ENCODE assay signal across 7 mouse cellular contexts in the genomic region with DNA sequence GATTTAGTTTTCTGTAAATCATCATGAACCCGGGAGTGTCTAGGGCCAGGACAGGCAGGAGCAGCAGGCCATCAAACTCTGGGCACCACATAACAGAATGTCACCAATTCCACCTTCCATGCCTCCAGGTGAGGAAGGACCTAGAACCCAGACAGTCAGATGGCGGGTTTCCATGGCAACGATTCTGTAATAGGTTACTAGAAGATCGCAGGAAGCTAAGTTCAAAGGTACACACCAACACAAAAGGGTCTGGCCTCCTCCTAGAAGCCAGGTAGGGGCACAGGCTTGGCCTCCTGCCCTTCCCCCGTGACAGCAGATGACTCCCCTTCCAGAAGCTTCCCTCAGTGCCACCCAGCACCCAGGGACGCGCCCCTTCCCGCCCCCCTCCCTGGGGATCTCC. TPM values are rescaled to one million over a fixed set of nuclear protein-coding genes. Genes with fewer than 3 reads are reported as not detected.
A peak's percentile ranks its signal among the peaks of the same experiment; 100 is the strongest.
DNase-seq lines count a peak whose midpoint lies in the region; ATAC-seq and TF ChIP-seq lines count a peak whose summit lies in the region.

No protein-coding gene starts in this region.

- peaks cover 12% of the 10 kb centered on the region for H3K4me1 ChIP-seq in heart, adult 2 months (ENCODE audit: control insufficient read depth, insufficient read depth, low read length)
- H3K4me1 ChIP-seq in kidney, adult 2 months (ENCODE audit: control insufficient read depth, insufficient read depth, low read length), result peaks cover 5% of the 10 kb centered on the region; the same call in 1 of the 2 replicates
- H3K4me1 ChIP-seq in limb, embryonic 12.5 days (replicated peaks), result peaks cover 20% of the 10 kb centered on the region
- H3K4me1 ChIP-seq in midbrain, embryonic 12.5 days, result peaks cover 27% of the 10 kb centered on the region
- H3K4me1 ChIP-seq in stomach, postnatal 0 days (replicated peaks; ENCODE audit: control insufficient read depth, insufficient read depth), result 0 out of 2 replicates have a peak, but pooled peaks cover 3% of the 10 kb centered on the region

- WGBS in heart, adult 2 months, result 12% methylated on average over 8 of the region's 8 CpGs
- WGBS in kidney, adult 2 months, result 6% methylated on average over 8 of the region's 8 CpGs
- 23% methylated on average over 8 of the region's 8 CpGs for WGBS in limb, embryonic 12.5 days
- 20% methylated on average over 8 of the region's 8 CpGs for WGBS in midbrain, embryonic 12.5 days
- 9% methylated on average over 8 of the region's 8 CpGs for WGBS in stomach, postnatal 0 days

- DNase-seq in brain, adult 2 months (ENCODE audit: low read depth, low spot score), result peak; percentile 72
- peak; percentile 32 to 39 for DNase-seq in cerebellum, postnatal 36 days
- peak in 1 of 2 experiments; percentile 36 for DNase-seq in heart, adult 2 months
- DNase-seq in kidney, adult 2 months, result peak; percentile 84
- peak; percentile 45 for DNase-seq in stomach, postnatal 0 days (ENCODE audit: low spot score)

- H3K4me3 ChIP-seq in heart, adult 2 months, result peak overlapping the region; percentile 88
- peak overlapping the region; percentile 65 for H3K4me3 ChIP-seq in kidney, adult 2 months (ENCODE audit: insufficient read depth, low read depth, low read length)
- H3K4me3 ChIP-seq in limb, embryonic 12.5 days (replicated peaks), result peak overlapping the region; percentile 77
- peak overlapping the region; percentile 79 for H3K4me3 ChIP-seq in midbrain, embryonic 12.5 days
- H3K4me3 ChIP-seq in stomach, postnatal 0 days (ENCODE audit: low read depth, low read length), result peak overlapping the region; percentile 92

- no peaks in the 10 kb centered on the region for H3K9me3 ChIP-seq in limb, embryonic 12.5 days
- H3K9me3 ChIP-seq in midbrain, embryonic 12.5 days, result no peaks in the 10 kb centered on the region
- H3K9me3 ChIP-seq in stomach, postnatal 0 days (ENCODE audit: control insufficient read depth, low read length), result no peaks in the 10 kb centered on the region

- peak overlapping the region; percentile 87 for H3K9ac ChIP-seq in heart, adult 2 months (ENCODE audit: low read depth, low read length)
- peak overlapping the region; percentile 84 for H3K9ac ChIP-seq in limb, embryonic 12.5 days (replicated peaks)
- peak overlapping the region; percentile 86 for H3K9ac ChIP-seq in midbrain, embryonic 12.5 days (replicated peaks)
- peak overlapping the region; percentile 98 for H3K9ac ChIP-seq in stomach, postnatal 0 days (ENCODE audit: low read length)

- no peak for TF ChIP-seq EP300 in heart, adult 2 months (IDR thresholded peaks at IDR 0.05; ENCODE audit: insufficient read depth, low read depth, low read length)
- no peak for TF ChIP-seq EP300 in stomach, postnatal 0 days (optimal IDR thresholded peaks at IDR 0.05)

- ATAC-seq in limb, embryonic 12.5 days (ENCODE audit: insufficient number of reproducible peaks, insufficient read depth, low FRiP score, low TSS enrichment, low read depth), result no peak
- no peak for ATAC-seq in midbrain, embryonic 12.5 days (ENCODE audit: low FRiP score, low read depth)
- no peak for ATAC-seq in stomach, postnatal 0 days (ENCODE audit: low FRiP score, low TSS enrichment)

- no peak for TF ChIP-seq CTCF in heart, adult 2 months (IDR thresholded peaks at IDR 0.05)
- TF ChIP-seq CTCF in kidney, adult 2 months (conservative IDR thresholded peaks at IDR 0.05; ENCODE audit: insufficient read depth, insufficient read length, low read depth, low read length), result no peak
- no peak for TF ChIP-seq CTCF in stomach, postnatal 0 days (IDR thresholded peaks at IDR 0.05; ENCODE audit: low read depth)

- peak overlapping the region; percentile 95 for H3K4me2 ChIP-seq in limb, embryonic 12.5 days
- peak overlapping the region; percentile 95 for H3K4me2 ChIP-seq in midbrain, embryonic 12.5 days (replicated peaks)
- H3K4me2 ChIP-seq in stomach, postnatal 0 days (replicated peaks; ENCODE audit: low read depth), result peak overlapping the region; percentile 82

- no peak for TF ChIP-seq POLR2A in heart, adult 2 months (IDR thresholded peaks at IDR 0.05; ENCODE audit: insufficient read depth, low read depth, low read length)
- no peak for TF ChIP-seq POLR2A in kidney, adult 2 months (IDR thresholded peaks at IDR 0.05; ENCODE audit: low read depth, low read length)

- H3K27me3 ChIP-seq in heart, adult 2 months (ENCODE audit: control insufficient read depth, insufficient read depth, low read length), result no peaks in the 10 kb centered on the region
- H3K27me3 ChIP-seq in kidney, adult 2 months (replicated peaks; ENCODE audit: control insufficient read depth, insufficient read depth, low read length), result no peaks in the 10 kb centered on the region
- no peaks in the 10 kb centered on the region for H3K27me3 ChIP-seq in limb, embryonic 12.5 days
- H3K27me3 ChIP-seq in midbrain, embryonic 12.5 days, result no peaks in the 10 kb centered on the region
- no peaks in the 10 kb centered on the region for H3K27me3 ChIP-seq in stomach, postnatal 0 days (ENCODE audit: control insufficient read depth, insufficient read depth, low read length)

- peaks cover 8% of the 10 kb centered on the region for H3K36me3 ChIP-seq in heart, adult 2 months (ENCODE audit: control insufficient read depth, insufficient read depth, low read length)
- no peaks in the 10 kb centered on the region for H3K36me3 ChIP-seq in kidney, adult 2 months (ENCODE audit: control insufficient read depth, insufficient read depth, low read length)
- H3K36me3 ChIP-seq in limb, embryonic 12.5 days, result peaks cover 16% of the 10 kb centered on the region; the same call in 1 of the 2 replicates
- H3K36me3 ChIP-seq in midbrain, embryonic 12.5 days, result peaks cover under 1% of the 10 kb centered on the region
- no peaks in the 10 kb centered on the region; the same call in none of the 2 replicates for H3K36me3 ChIP-seq in stomach, postnatal 0 days (ENCODE audit: control insufficient read depth, insufficient read depth, low read length)

- peak overlapping the region; percentile 95 for H3K27ac ChIP-seq in heart, adult 2 months
- H3K27ac ChIP-seq in kidney, adult 2 months (ENCODE audit: insufficient read depth, low read depth, low read length), result peak overlapping the region; percentile 40
- 0 out of 2 replicates have a peak overlapping the region, but pooled peaks have one; percentile 50 for H3K27ac ChIP-seq in limb, embryonic 12.5 days
- peak overlapping the region; percentile 73 for H3K27ac ChIP-seq in midbrain, embryonic 12.5 days (replicated peaks)
- H3K27ac ChIP-seq in stomach, postnatal 0 days (replicated peaks), result peak overlapping the region; percentile 98

- H3K79me2 ChIP-seq in heart, adult 2 months (replicated peaks; ENCODE audit: control insufficient read depth, insufficient read depth, low read length), result no peaks in the 10 kb centered on the region; the same call in 1 of the 2 replicates

- intact Hi-C loops in heart, adult 2 months (cut with DNase I), result no loop called here

RNA-seq across cellular contexts. Expression of a gene that starts 0.7 kb away (rescaled TPM):
- 1 to 10 TPM; 6.3 to 7.2 TPM for total RNA-seq in heart, adult 2 months (2021)
- 4.6 and 7.9 TPM in 2 replicates for polyA plus RNA-seq in heart, adult 2 months (2012; rRNA removed)
- polyA plus RNA-seq in kidney, adult 2 months (2012; rRNA removed), result 4.5 and 6.8 TPM in 2 replicates
- polyA plus RNA-seq in limb, embryonic 12.5 days (2016; fragmentation: Nextera tagmentation; extraction: Ambion mirVana), result 21.9 and 25.7 TPM in 2 replicates
- 19.9 and 22.7 TPM in 2 replicates for polyA plus RNA-seq in midbrain, embryonic 12.5 days (2016; fragmentation: Nextera tagmentation; extraction: Ambion mirVana)
- polyA plus RNA-seq in stomach, postnatal 0 days (2015; fragmentation: Nextera tagmentation; extraction: Ambion mirVana), result 71.9 and 76.9 TPM in 2 replicates

Comparison
In these comparisons a context has a peak if more than half of its experiments do, and no peak if none do; other contexts are left out.
1. H3K27ac ChIP-seq: peak in every context shown above with its lines; median percentile 98 in stomach, postnatal 0 days; 95 in heart, adult 2 months; 73 in midbrain, embryonic 12.5 days; 50 in limb, embryonic 12.5 days; 40 in kidney, adult 2 months.